In the genomic region with DNA sequence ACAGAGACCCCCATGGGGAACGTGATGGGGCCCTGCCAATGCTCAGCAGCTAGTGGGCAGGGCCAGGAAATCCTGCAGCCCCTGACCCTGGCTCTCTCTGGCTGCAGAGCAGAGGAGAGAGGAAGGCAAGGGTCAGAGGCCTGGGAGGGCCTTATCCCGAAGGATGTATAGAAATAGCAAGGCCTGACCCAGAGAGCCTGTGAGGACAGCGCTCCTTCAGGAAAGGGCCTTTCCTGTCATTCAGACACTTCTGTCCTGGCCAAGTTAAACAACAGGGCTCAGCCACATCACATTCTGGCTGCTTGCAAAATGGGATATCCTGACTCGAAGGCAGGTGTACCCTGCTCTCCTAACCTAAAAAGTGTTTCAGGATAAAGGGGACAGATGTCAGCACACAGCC, we compare ENCODE assay signal across 8 mouse cellular contexts.
DNase-seq lines count a peak whose midpoint lies in the region; ATAC-seq and TF ChIP-seq lines count a peak whose summit lies in the region.

No protein-coding gene starts in this region.

- 59% methylated on average over 4 of the region's 4 CpGs for WGBS in forebrain, embryonic 12.5 days
- 67% methylated on average over 4 of the region's 4 CpGs for WGBS in forebrain, embryonic 14.5 days
- 64% methylated on average over 4 of the region's 4 CpGs for WGBS in intestine, postnatal 0 days

- no peak overlapping the region for H3K9ac ChIP-seq in forebrain, embryonic 12.5 days
- no peak overlapping the region for H3K9ac ChIP-seq in forebrain, embryonic 14.5 days (ENCODE audit: low read length)
- H3K9ac ChIP-seq in intestine, postnatal 0 days (ENCODE audit: low read depth, low read length) = no peak overlapping the region

- H3K27me3 ChIP-seq in forebrain, embryonic 12.5 days = peaks cover 9% of the 10 kb centered on the region
- H3K27me3 ChIP-seq in forebrain, embryonic 14.5 days (replicated peaks; ENCODE audit: control insufficient read depth, insufficient read depth, low read length) = no peaks in the 10 kb centered on the region
- no peaks in the 10 kb centered on the region for H3K27me3 ChIP-seq in intestine, postnatal 0 days (replicated peaks; ENCODE audit: control insufficient read depth, insufficient read depth, low read length)

- no peak for DNase-seq in forebrain, embryonic 14.5 days (ENCODE audit: low spot score)
- DNase-seq in heart, adult 18-20 months = peak; percentile 44 to 81
- DNase-seq in lung, postnatal 36 days = peak; percentile 43
- no peak for DNase-seq in spleen, adult 12 weeks (ENCODE audit: low spot score)
- no peak for DNase-seq in embryo, embryonic 11 days
- no peak for DNase-seq in layer of hippocampus, adult 11-12 months (ENCODE audit: low spot score)

- no peak for ATAC-seq in forebrain, embryonic 12.5 days (ENCODE audit: low FRiP score)
- no peak for ATAC-seq in forebrain, embryonic 14.5 days
- ATAC-seq in intestine, postnatal 0 days = no peak

- no peak overlapping the region for H3K4me3 ChIP-seq in forebrain, embryonic 12.5 days (replicated peaks)
- H3K4me3 ChIP-seq in forebrain, embryonic 14.5 days (ENCODE audit: low read depth, low read length) = no peak overlapping the region
- no peak overlapping the region for H3K4me3 ChIP-seq in intestine, postnatal 0 days (ENCODE audit: low read depth, low read length)

- peaks cover 51% of the 10 kb centered on the region for H3K4me1 ChIP-seq in forebrain, embryonic 12.5 days
- peaks cover 20% of the 10 kb centered on the region for H3K4me1 ChIP-seq in forebrain, embryonic 14.5 days (ENCODE audit: control insufficient read depth, insufficient read depth, low read length)
- 0 out of 2 replicates have a peak, but pooled peaks cover 3% of the 10 kb centered on the region for H3K4me1 ChIP-seq in intestine, postnatal 0 days (replicated peaks; ENCODE audit: control insufficient read depth, insufficient read depth, low read length)

- H3K36me3 ChIP-seq in forebrain, embryonic 12.5 days (replicated peaks) = no peaks in the 10 kb centered on the region; the same call in 1 of the 2 replicates
- no peaks in the 10 kb centered on the region for H3K36me3 ChIP-seq in forebrain, embryonic 14.5 days (ENCODE audit: control insufficient read depth, insufficient read depth, low read length)
- H3K36me3 ChIP-seq in intestine, postnatal 0 days (ENCODE audit: control insufficient read depth, insufficient read depth) = no peaks in the 10 kb centered on the region

- 0 out of 2 replicates have a peak, but pooled peaks have one; percentile 7 for TF ChIP-seq CTCF in intestine, postnatal 0 days (IDR thresholded peaks at IDR 0.05; ENCODE audit: low read depth)

- 0 out of 2 replicates have a peak overlapping the region, but pooled peaks have one; percentile 19 for H3K27ac ChIP-seq in forebrain, embryonic 12.5 days
- H3K27ac ChIP-seq in forebrain, embryonic 14.5 days (ENCODE audit: low read depth, low read length) = no peak overlapping the region
- no peak overlapping the region for H3K27ac ChIP-seq in intestine, postnatal 0 days (ENCODE audit: low read depth, low read length)

- H3K9me3 ChIP-seq in forebrain, embryonic 12.5 days = no peaks in the 10 kb centered on the region
- no peaks in the 10 kb centered on the region for H3K9me3 ChIP-seq in forebrain, embryonic 14.5 days (replicated peaks; ENCODE audit: control insufficient read depth, low read length)
- H3K9me3 ChIP-seq in intestine, postnatal 0 days (ENCODE audit: control insufficient read depth) = no peaks in the 10 kb centered on the region

- no peak overlapping the region for H3K4me2 ChIP-seq in forebrain, embryonic 12.5 days
- no peak overlapping the region for H3K4me2 ChIP-seq in forebrain, embryonic 14.5 days (ENCODE audit: low read length)
- H3K4me2 ChIP-seq in intestine, postnatal 0 days (replicated peaks; ENCODE audit: low read depth) = no peak overlapping the region

Comparison
In these comparisons a context has a peak if more than half of its experiments do, and no peak if none do; other contexts are left out.
1. DNase-seq: peak in heart, adult 18-20 months (2 of 2) and lung, postnatal 36 days (single experiment); none in forebrain, embryonic 14.5 days (single experiment), spleen, adult 12 weeks (single experiment), embryo, embryonic 11 days (single experiment) and layer of hippocampus, adult 11-12 months (single experiment).